Mouse (Mus musculus) heart, embryonic 14.5 days (tissue): ENCODE measurements around the gene Tpp2. TPM values are rescaled to one million over a fixed set of nuclear protein-coding genes. Genes with fewer than 3 reads are reported as not detected.

ENCODE experiments used
- ATAC-seq: fragments of 200-750 bp; cut with Nextera tagmentation; 2 replicates; pipeline ENCODE4 v1.8.0; 2017; ENCODE audit warnings: low read depth, moderate TSS enrichment; ENCODE audit not compliant: insufficient number of reproducible peaks, insufficient read depth, low FRiP score
- H3K27ac ChIP-seq, 2 experiments: fragments of 200-500 bp in 1 of 2; fragments of 300-500 bp in 1 of 2; sonication (generic) in 1 of 2; replicated peaks in 1 of 2; 2 replicates each; pipeline ENCODE4 v1.5.1; 2012 to 2014; ENCODE audit warnings: low read depth in 2 of 2, low read length in 2 of 2, control low read depth in 1 of 2, mild to moderate bottlenecking in 1 of 2, mixed read lengths in 1 of 2; ENCODE audit not compliant: control insufficient read depth in 1 of 2, insufficient read depth in 1 of 2
- H3K27me3 ChIP-seq: fragments of 300-500 bp; sonication (generic); 2 replicates; pipeline ENCODE4 v1.6.1; 2014; ENCODE audit warnings: mild to moderate bottlenecking, low read length, control low read depth; ENCODE audit not compliant: control insufficient read depth, insufficient read depth
- H3K36me3 ChIP-seq: fragments of 300-500 bp; sonication (generic); 2 replicates; pipeline ENCODE4 v1.6.1; 2014; ENCODE audit warnings: mild to moderate bottlenecking, control low read depth, low read length, mixed read lengths; ENCODE audit not compliant: control insufficient read depth, insufficient read depth
- H3K4me1 ChIP-seq, 2 experiments: fragments of 200-500 bp in 1 of 2; fragments of 300-500 bp in 1 of 2; sonication (generic) in 1 of 2; 2 replicates each; pipeline ENCODE4 v1.6.1; 2012 to 2014; ENCODE audit warnings: low read length in 2 of 2, control low read depth in 1 of 2, mixed read lengths in 1 of 2; ENCODE audit not compliant: control insufficient read depth in 2 of 2, insufficient read depth in 2 of 2
- H3K4me2 ChIP-seq: fragments of 300-500 bp; sonication (generic); 2 replicates; pipeline ENCODE4 v1.6.1; 2014; ENCODE audit warnings: mild to moderate bottlenecking, low read length
- H3K4me3 ChIP-seq, 2 experiments: fragments of 200-500 bp in 1 of 2; fragments of 300-500 bp in 1 of 2; sonication (generic) in 1 of 2; 2 replicates each; pipeline ENCODE4 v1.5.1; 2012 to 2014; ENCODE audit warnings: low read length in 2 of 2, mild to moderate bottlenecking in 2 of 2, control low read depth in 1 of 2, low read depth in 1 of 2, moderate library complexity in 1 of 2; ENCODE audit not compliant: control insufficient read depth in 1 of 2, insufficient read depth in 1 of 2
- H3K9ac ChIP-seq: fragments of 300-500 bp; sonication (generic); 2 replicates; pipeline ENCODE4 v1.6.1; 2014; ENCODE audit warnings: mild to moderate bottlenecking, low read length
- H3K9me3 ChIP-seq: fragments of 300-500 bp; sonication (generic); 2 replicates; pipeline ENCODE4 v1.6.1; 2016; ENCODE audit warnings: low read length, control low read depth; ENCODE audit not compliant: control insufficient read depth
- WGBS: fragments of 180-500 bp; shearing (Covaris S2); extraction: QIAGEN DNeasy Blood & Tissue Kit; methylation state at CpG from one replicate; pipeline ENCODE4 v1.1.7; 2014; 5-methylcytosine and 5-hydroxymethylcytosine counted together
- polyA plus RNA-seq: library from polyadenylated mRNA; unstranded; fragments of >200 nt; fragmentation: Nextera tagmentation; extraction: Ambion mirVana; gene quantifications from 2 replicates; pipeline ENCODE4 v1.2.1, GENCODE M21; 2014

Gene Tpp2
- polyA plus RNA-seq, 1 experiment from 2014 or later = 49.8 TPM

DNA sequence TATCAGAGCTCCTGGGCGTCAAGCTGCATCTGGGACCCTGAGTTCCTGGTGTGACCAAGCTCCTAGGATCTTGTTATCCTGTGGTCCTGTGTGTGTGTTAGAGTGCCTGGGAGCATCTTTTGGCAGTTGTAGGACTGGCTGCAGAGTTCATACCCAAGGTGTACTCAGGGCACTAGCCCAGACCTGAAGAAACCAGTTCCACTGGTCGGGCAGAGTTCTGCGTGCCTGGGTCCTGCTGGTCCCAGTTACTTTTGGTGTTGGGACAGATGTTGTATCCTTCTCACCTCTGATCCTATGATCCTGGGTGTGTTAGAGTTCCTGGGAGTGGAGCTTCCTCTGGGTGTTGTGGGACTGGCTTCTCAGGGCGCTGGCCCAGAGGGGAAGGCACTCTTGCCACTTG, 30.9 kb downstream of the Tpp2 start:
- Histone ChIP-seq H3K27ac (no peak overlapping the region), H3K4me1 (no peaks in the 10 kb centered on the region), H3K27me3 (no peaks in the 10 kb centered on the region), H3K4me3 (no peak overlapping the region), H3K9me3 (no peaks in the 10 kb centered on the region), H3K9ac (no peak overlapping the region), H3K36me3 (peaks cover 63% of the 10 kb centered on the region), H3K4me2 (no peak overlapping the region)
- ATAC-seq = no peak
- WGBS = 88% methylated on average over 4 of the region's 4 CpGs

DNA sequence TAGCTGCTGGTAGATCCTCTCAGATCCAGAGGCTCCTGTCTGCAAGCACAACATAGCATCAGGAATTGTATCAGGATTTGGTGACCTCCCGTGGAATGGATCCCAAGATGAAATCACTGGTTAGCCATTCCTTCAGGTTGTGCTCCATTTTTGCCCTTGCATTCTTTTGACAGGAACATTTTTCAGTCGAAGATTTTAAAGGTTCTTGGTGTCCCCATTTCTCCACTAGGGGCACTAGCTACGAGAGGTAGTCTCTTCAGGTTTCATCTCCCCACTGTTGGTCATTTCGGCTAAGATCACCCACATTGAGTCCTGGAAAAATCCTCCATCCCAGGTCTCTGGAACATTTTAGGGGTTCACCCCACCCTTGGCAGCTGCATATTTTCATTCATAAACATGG, 33.3 kb downstream of the Tpp2 start:
- H3K9me3 ChIP-seq = no peaks in the 10 kb centered on the region
- no peaks in the 10 kb centered on the region for H3K27me3 ChIP-seq
- WGBS = 84% methylated on average over 4 of the region's 4 CpGs
- ATAC-seq = no peak
- no peak overlapping the region for H3K4me3 ChIP-seq
- no peaks in the 10 kb centered on the region for H3K4me1 ChIP-seq
- H3K36me3 ChIP-seq = peaks cover 70% of the 10 kb centered on the region
- H3K9ac ChIP-seq = no peak overlapping the region
- no peak overlapping the region for H3K4me2 ChIP-seq
- no peak overlapping the region for H3K27ac ChIP-seq

DNA sequence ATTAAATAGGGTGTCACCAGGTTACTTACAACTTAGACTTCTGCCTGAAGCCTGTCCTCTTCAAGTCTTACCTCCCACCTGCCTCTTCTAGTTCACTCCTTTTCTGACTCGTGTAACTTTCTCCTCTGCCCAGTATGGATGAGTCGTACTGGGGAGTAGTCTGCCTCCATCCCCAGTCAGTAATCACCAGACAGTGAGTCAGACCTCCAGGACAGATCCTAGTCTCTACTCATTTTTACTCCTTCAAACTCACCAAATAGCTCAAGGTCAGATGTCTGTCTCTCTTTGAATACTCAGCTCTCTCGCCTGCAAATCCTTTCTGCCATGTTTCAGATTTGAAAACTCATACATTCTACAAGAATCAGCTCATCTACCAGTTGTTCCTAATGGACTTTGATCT, 35.9 kb downstream of the Tpp2 start:
- H3K4me3 ChIP-seq = no peak overlapping the region
- no peak overlapping the region for H3K9ac ChIP-seq
- 80% methylated on average over 3 of the region's 3 CpGs for WGBS
- no peak overlapping the region for H3K27ac ChIP-seq
- H3K27me3 ChIP-seq = no peaks in the 10 kb centered on the region
- no peak overlapping the region for H3K4me2 ChIP-seq
- H3K36me3 ChIP-seq = peaks cover 89% of the 10 kb centered on the region
- ATAC-seq = no peak
- H3K9me3 ChIP-seq = no peaks in the 10 kb centered on the region
- no peaks in the 10 kb centered on the region for H3K4me1 ChIP-seq

DNA sequence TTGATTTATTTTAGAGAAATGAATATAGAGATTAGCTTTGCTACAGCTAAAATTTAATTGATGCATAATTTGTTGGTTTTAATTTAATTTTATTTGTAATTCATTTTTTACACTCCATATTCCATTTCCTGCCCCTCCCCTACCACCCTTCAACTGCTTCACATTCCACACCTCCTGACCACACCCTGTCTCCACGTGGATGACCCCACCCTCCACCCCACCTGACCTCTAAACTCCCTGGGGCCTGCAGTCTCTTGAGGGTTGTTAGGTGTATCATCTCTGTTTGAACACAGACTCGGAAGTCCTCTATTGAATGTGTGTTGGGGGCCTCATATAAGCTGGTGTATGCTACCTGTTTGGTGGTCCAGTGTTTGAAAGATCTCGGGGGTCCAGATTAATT, 37.6 kb downstream of the Tpp2 start:
- no peak overlapping the region for H3K4me3 ChIP-seq
- H3K27ac ChIP-seq = no peak overlapping the region
- WGBS = 64% methylated on average over 3 of the region's 3 CpGs
- peaks cover 93% of the 10 kb centered on the region for H3K36me3 ChIP-seq
- no peaks in the 10 kb centered on the region for H3K27me3 ChIP-seq
- ATAC-seq = no peak
- H3K4me2 ChIP-seq = no peak overlapping the region
- H3K9me3 ChIP-seq = no peaks in the 10 kb centered on the region
- no peaks in the 10 kb centered on the region for H3K4me1 ChIP-seq
- no peak overlapping the region for H3K9ac ChIP-seq

DNA sequence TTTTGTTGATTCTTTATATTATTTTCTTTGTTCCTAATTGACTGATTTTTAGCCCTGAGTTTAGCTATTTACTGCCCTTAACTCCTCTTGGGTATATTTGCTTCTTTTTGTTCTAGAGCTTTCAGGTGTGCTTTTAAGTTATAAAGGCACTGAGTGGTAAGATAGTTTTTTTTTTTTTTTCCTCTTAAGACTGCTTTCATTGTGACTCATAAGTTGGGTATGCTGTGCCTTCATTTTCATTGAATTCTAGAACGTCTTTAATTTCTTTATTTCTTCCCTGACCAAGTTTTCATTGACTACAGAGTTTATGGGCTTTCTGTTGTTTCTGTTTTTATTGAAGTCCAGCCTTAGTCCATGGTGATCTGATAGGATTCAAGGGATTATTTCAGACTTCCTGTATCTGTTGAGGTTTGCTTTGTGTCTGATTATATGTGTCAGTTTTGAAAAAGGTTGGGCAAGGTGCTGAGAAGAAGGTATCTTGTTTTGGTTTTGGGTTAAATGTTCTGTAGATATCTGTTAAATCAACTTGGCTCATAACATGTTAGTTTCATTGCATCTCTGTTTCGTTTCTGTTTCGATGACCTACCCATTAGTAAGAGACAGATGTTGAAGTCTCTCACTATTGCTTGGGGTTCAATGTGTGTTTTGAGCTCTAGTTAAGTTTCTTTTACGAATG, 63.6 kb downstream of the Tpp2 start:
- no peak for ATAC-seq
- H3K4me3 ChIP-seq = no peak overlapping the region
- no peak overlapping the region for H3K9ac ChIP-seq
- H3K27me3 ChIP-seq = no peaks in the 10 kb centered on the region
- no peak overlapping the region for H3K27ac ChIP-seq
- no peak overlapping the region for H3K4me2 ChIP-seq
- peaks cover 81% of the 10 kb centered on the region for H3K36me3 ChIP-seq
- H3K9me3 ChIP-seq = 0 out of 2 replicates have a peak, but pooled peaks cover 3% of the 10 kb centered on the region
- WGBS = 95% methylated on average over 4 of the region's 4 CpGs
- no peaks in the 10 kb centered on the region for H3K4me1 ChIP-seq

DNA sequence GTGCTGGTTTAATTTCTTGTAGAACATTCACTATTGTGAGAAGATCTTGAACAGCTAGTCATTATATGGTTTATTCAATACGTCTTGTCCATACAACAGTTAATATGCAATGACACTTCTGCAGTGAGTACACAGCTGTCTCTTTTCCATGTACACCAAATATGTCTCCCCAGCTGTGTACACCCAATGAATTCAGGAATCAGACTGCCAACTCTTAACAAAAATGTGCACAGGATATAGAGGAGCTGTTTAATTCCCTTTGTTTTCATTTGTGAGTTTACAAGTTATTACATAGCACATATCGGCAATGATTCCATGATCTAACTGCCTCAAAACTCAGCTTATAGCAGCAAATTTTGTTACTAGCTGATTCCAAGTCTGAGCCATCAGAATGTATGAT, 71.1 kb downstream of the Tpp2 start:
- no peak for ATAC-seq
- Histone ChIP-seq H3K9ac (no peak overlapping the region), H3K4me2 (no peak overlapping the region), H3K4me1 (no peaks in the 10 kb centered on the region), H3K27me3 (no peaks in the 10 kb centered on the region), H3K27ac (no peak overlapping the region), H3K9me3 (no peaks in the 10 kb centered on the region), H3K4me3 (no peak overlapping the region), H3K36me3 (peaks cover 70% of the 10 kb centered on the region)
- WGBS = 96% methylated on average over 2 of the region's 2 CpGs

DNA sequence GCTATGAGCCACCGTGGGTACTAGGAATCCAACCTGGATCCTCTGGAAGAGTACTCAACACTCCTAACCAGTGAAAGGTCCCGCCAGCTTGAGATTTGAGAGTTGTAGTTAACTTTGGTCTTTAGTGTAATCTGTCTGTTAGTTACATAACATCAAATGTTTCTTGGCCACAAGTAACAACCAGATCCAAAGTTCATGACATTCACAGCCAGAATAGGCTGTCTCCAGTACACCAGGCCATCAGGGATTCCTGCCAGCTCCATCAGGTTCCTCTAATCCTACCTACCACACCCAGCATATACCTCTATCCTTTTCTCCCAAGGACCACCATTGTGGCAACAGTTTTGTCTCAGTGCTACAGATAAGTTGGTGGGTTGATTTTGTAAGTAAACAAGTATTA, 82.1 kb downstream of the Tpp2 start:
- H3K9me3 ChIP-seq = no peaks in the 10 kb centered on the region
- no peaks in the 10 kb centered on the region for H3K4me1 ChIP-seq
- no peak overlapping the region for H3K4me2 ChIP-seq
- no peak overlapping the region for H3K27ac ChIP-seq
- no peaks in the 10 kb centered on the region for H3K36me3 ChIP-seq
- H3K9ac ChIP-seq = no peak overlapping the region
- no peak overlapping the region for H3K4me3 ChIP-seq
- WGBS = 72% methylated on average over 2 of the region's 2 CpGs
- H3K27me3 ChIP-seq = no peaks in the 10 kb centered on the region
- ATAC-seq = no peak

DNA sequence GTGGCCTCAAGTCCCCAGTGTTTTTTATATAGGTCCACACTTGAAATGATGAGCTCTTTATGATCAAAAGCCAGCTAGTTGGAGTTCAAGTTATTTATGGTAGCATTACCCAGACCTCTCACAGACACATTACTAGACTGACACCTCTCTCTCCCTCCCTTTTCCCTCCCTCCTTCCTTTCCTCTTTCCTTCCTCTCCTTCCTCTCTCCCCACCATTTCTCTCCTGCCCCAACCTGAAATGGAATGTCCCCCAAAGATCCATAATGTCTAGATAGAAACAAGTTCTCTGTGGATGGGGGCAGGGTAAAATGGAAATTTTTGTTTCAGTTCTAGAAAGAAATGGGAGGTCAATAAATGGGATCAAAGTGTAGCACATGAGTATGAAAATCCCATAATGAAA, 86.5 kb downstream of the Tpp2 start, which contains the start of gene Mettl21c:
Mettl21c (minus strand) TSS at position 101 of the 400 bp plus-strand sequence.
- Histone ChIP-seq H3K9ac (no peak within 1 kb of the TSS), H3K4me1 (no peaks in the 10 kb centered on the region), H3K4me3 (no peak within 1 kb of the TSS), H3K36me3 (no peaks in the 10 kb centered on the region), H3K4me2 (no peak within 1 kb of the TSS), H3K9me3 (no peaks in the 10 kb centered on the region), H3K27me3 (no peaks in the 10 kb centered on the region), H3K27ac (no peak within 1 kb of the TSS)
- no peak for ATAC-seq
